Mouse (Mus musculus): ENCODE data around the gene Cacnb3.

- no peak for TF ChIP-seq CTCF (IDR thresholded peaks at IDR 0.05; ENCODE audit: low read depth)
- TF ChIP-seq EP300 (optimal IDR thresholded peaks at IDR 0.05) = no peak
Measured at GRCm38 (mm10) chr15:98608784-98609250, 21.8 kb upstream of the Cacnb3 start.
